Mouse (Mus musculus) embryonic facial prominence, embryonic 13.5 days (tissue): ENCODE results near the gene Mttp. TPM values are rescaled to one million over a fixed set of nuclear protein-coding genes. Genes with fewer than 3 reads are reported as not detected.
A peak's percentile ranks its signal among the peaks of the same experiment; 100 is the strongest.

Experiments used
- ATAC-seq: fragments of 200-750 bp; cut with Nextera tagmentation; 2 replicates; pipeline ENCODE4 v1.8.0; 2017; ENCODE audit warnings: low read depth; ENCODE audit not compliant: insufficient number of reproducible peaks, insufficient read depth, low FRiP score, low TSS enrichment
- H3K27ac ChIP-seq: fragments of 300-500 bp; sonication (generic); 2 replicates; pipeline ENCODE4 v1.5.1; 2015; ENCODE audit warnings: moderate library complexity, mild to moderate bottlenecking, inconsistent platforms
- H3K27me3 ChIP-seq: fragments of 300-500 bp; sonication (generic); 2 replicates; pipeline ENCODE4 v1.6.1; 2015; ENCODE audit warnings: mild to moderate bottlenecking, inconsistent platforms
- H3K36me3 ChIP-seq: fragments of 300-500 bp; sonication (generic); 2 replicates; pipeline ENCODE4 v1.6.1; 2015; ENCODE audit warnings: mild to moderate bottlenecking, inconsistent platforms
- H3K4me1 ChIP-seq: fragments of 300-500 bp; sonication (generic); 2 replicates; pipeline ENCODE4 v1.6.1; 2015; ENCODE audit warnings: inconsistent platforms
- H3K4me2 ChIP-seq: fragments of 300-500 bp; sonication (generic); 2 replicates; pipeline ENCODE4 v1.6.1; 2015; ENCODE audit warnings: moderate library complexity, mild to moderate bottlenecking, inconsistent platforms
- H3K4me3 ChIP-seq: fragments of 300-500 bp; sonication (generic); 2 replicates; pipeline ENCODE4 v1.5.1; 2015; ENCODE audit warnings: mild to moderate bottlenecking, inconsistent platforms
- H3K9ac ChIP-seq: fragments of 300-500 bp; sonication (generic); 2 replicates; pipeline ENCODE4 v1.6.1; 2015; ENCODE audit warnings: mild to moderate bottlenecking, inconsistent platforms
- H3K9me3 ChIP-seq: fragments of 300-500 bp; sonication (generic); 2 replicates; pipeline ENCODE4 v1.6.1; 2016; ENCODE audit warnings: inconsistent platforms
- WGBS: fragments of 180-500 bp; shearing (Covaris S2); methylation state at CpG from one replicate; pipeline ENCODE4 v1.1.7; 2015; ENCODE audit warnings: mixed read lengths; 5-methylcytosine and 5-hydroxymethylcytosine counted together
- polyA plus RNA-seq: library from polyadenylated mRNA; unstranded; fragments of >200 nt; fragmentation: Nextera tagmentation; extraction: Ambion mirVana; gene quantifications from 2 replicates; pipeline ENCODE4 v1.2.1, GENCODE M21; 2015

The Mttp gene
- polyA plus RNA-seq, 1 experiment from 2014 or later = 8.7 TPM

GRCm38 (mm10) chr3:138133463-138133862, 11.3 kb downstream of the Mttp start:
- WGBS = 85% methylated on average over 8 of the region's 8 CpGs

GRCm38 (mm10) chr3:138131168-138131567, 13.6 kb downstream of the Mttp start:
- Histone ChIP-seq H3K4me2 (no peak overlapping the region), H3K9ac (no peak overlapping the region), H3K27ac (no peak overlapping the region), H3K9me3 (no peaks in the 10 kb centered on the region), H3K4me3 (no peak overlapping the region), H3K4me1 (no peaks in the 10 kb centered on the region), H3K27me3 (no peaks in the 10 kb centered on the region), H3K36me3 (no peaks in the 10 kb centered on the region)
- no peak for ATAC-seq
- WGBS = 48% methylated on average over 9 of the region's 9 CpGs

More at GRCm38 (mm10) chr3:138133463-138133862, 11.3 kb downstream of the Mttp start:
- H3K4me1 ChIP-seq = no peaks in the 10 kb centered on the region
- no peak overlapping the region for H3K4me2 ChIP-seq
- no peak for ATAC-seq
- no peaks in the 10 kb centered on the region for H3K36me3 ChIP-seq
- H3K9ac ChIP-seq = no peak overlapping the region
- no peaks in the 10 kb centered on the region for H3K9me3 ChIP-seq
- H3K4me3 ChIP-seq = no peak overlapping the region
- H3K27me3 ChIP-seq = no peaks in the 10 kb centered on the region
- no peak overlapping the region for H3K27ac ChIP-seq

- Histone ChIP-seq H3K27me3 (no peaks in the 10 kb centered on the region), H3K4me2 (no peak overlapping the region), H3K4me3 (no peak overlapping the region), H3K9me3 (no peaks in the 10 kb centered on the region), H3K36me3 (no peaks in the 10 kb centered on the region), H3K4me1 (no peaks in the 10 kb centered on the region), H3K9ac (no peak overlapping the region), H3K27ac (no peak overlapping the region)
- 68% methylated on average over 1 of the region's 1 CpGs for WGBS
- ATAC-seq = no peak
These were observed 14.1 kb downstream of the Mttp start for GRCm38 (mm10) chr3:138130692-138131091.

GRCm38 (mm10) chr3:138129110-138129509, 15.7 kb downstream of the Mttp start:
- WGBS = 95% methylated on average over 6 of the region's 6 CpGs
- no peaks in the 10 kb centered on the region for H3K4me1 ChIP-seq
- no peak overlapping the region for H3K4me2 ChIP-seq
- ATAC-seq = no peak
- H3K9me3 ChIP-seq = no peaks in the 10 kb centered on the region
- H3K36me3 ChIP-seq = no peaks in the 10 kb centered on the region
- H3K4me3 ChIP-seq = no peak overlapping the region
- no peak overlapping the region for H3K9ac ChIP-seq
- no peak overlapping the region for H3K27ac ChIP-seq
- no peaks in the 10 kb centered on the region for H3K27me3 ChIP-seq

GRCm38 (mm10) chr3:138123842-138124241, 20.9 kb downstream of the Mttp start:
- H3K4me3 ChIP-seq = no peak overlapping the region
- no peak overlapping the region for H3K27ac ChIP-seq
- H3K36me3 ChIP-seq = no peaks in the 10 kb centered on the region
- H3K4me1 ChIP-seq = no peaks in the 10 kb centered on the region
- H3K9me3 ChIP-seq = no peaks in the 10 kb centered on the region
- no peak overlapping the region for H3K9ac ChIP-seq
- no peak overlapping the region for H3K4me2 ChIP-seq
- H3K27me3 ChIP-seq = no peaks in the 10 kb centered on the region
- 79% methylated on average over 10 of the region's 10 CpGs for WGBS
- ATAC-seq = no peak

GRCm38 (mm10) chr3:138121461-138121860, 23.3 kb downstream of the Mttp start:
- Histone ChIP-seq H3K27ac (no peak overlapping the region), H3K4me3 (no peak overlapping the region), H3K4me2 (no peak overlapping the region), H3K27me3 (no peaks in the 10 kb centered on the region), H3K9me3 (no peaks in the 10 kb centered on the region), H3K36me3 (no peaks in the 10 kb centered on the region), H3K4me1 (no peaks in the 10 kb centered on the region), H3K9ac (no peak overlapping the region)
- WGBS = 92% methylated on average over 2 of the region's 2 CpGs
- no peak for ATAC-seq

- no peak overlapping the region for H3K9ac ChIP-seq
- WGBS = 93% methylated on average over 16 of the region's 16 CpGs
- H3K9me3 ChIP-seq = no peaks in the 10 kb centered on the region
- no peaks in the 10 kb centered on the region for H3K4me1 ChIP-seq
- no peaks in the 10 kb centered on the region for H3K27me3 ChIP-seq
- no peak overlapping the region for H3K27ac ChIP-seq
- H3K4me2 ChIP-seq = no peak overlapping the region
- no peak overlapping the region for H3K4me3 ChIP-seq
- no peak for ATAC-seq
- no peaks in the 10 kb centered on the region for H3K36me3 ChIP-seq
These were observed 25.2 kb downstream of the Mttp start for GRCm38 (mm10) chr3:138119444-138120105.

GRCm38 (mm10) chr3:138118831-138119230, 25.9 kb downstream of the Mttp start:
- WGBS = 77% methylated on average over 14 of the region's 14 CpGs
- no peak overlapping the region for H3K4me3 ChIP-seq

GRCm38 (mm10) chr3:138118392-138118791, 26.4 kb downstream of the Mttp start:
- H3K9ac ChIP-seq = no peak overlapping the region
- H3K27ac ChIP-seq = no peak overlapping the region
- no peak for ATAC-seq
- H3K36me3 ChIP-seq = no peaks in the 10 kb centered on the region
- H3K4me1 ChIP-seq = no peaks in the 10 kb centered on the region
- no peak overlapping the region for H3K4me2 ChIP-seq
- H3K27me3 ChIP-seq = no peaks in the 10 kb centered on the region
- H3K9me3 ChIP-seq = no peaks in the 10 kb centered on the region
- 73% methylated on average over 6 of the region's 6 CpGs for WGBS
- H3K4me3 ChIP-seq = no peak overlapping the region

More at GRCm38 (mm10) chr3:138118831-138119230, 25.9 kb downstream of the Mttp start:
- Histone ChIP-seq H3K4me1 (no peaks in the 10 kb centered on the region), H3K9ac (no peak overlapping the region), H3K9me3 (no peaks in the 10 kb centered on the region), H3K4me2 (no peak overlapping the region), H3K27me3 (no peaks in the 10 kb centered on the region), H3K36me3 (no peaks in the 10 kb centered on the region), H3K27ac (no peak overlapping the region)
- ATAC-seq = no peak

- 87% methylated on average over 4 of the region's 4 CpGs for WGBS
- Histone ChIP-seq H3K9me3 (no peaks in the 10 kb centered on the region), H3K4me1 (no peaks in the 10 kb centered on the region), H3K27ac (no peak overlapping the region), H3K27me3 (no peaks in the 10 kb centered on the region), H3K36me3 (no peaks in the 10 kb centered on the region), H3K4me2 (no peak overlapping the region), H3K4me3 (no peak overlapping the region), H3K9ac (no peak overlapping the region)
- no peak for ATAC-seq
These were observed 27.9 kb downstream of the Mttp start for GRCm38 (mm10) chr3:138116871-138117270.

- H3K9me3 ChIP-seq = no peaks in the 10 kb centered on the region
- no peak overlapping the region for H3K9ac ChIP-seq
- no peaks in the 10 kb centered on the region for H3K4me1 ChIP-seq
- no peaks in the 10 kb centered on the region for H3K36me3 ChIP-seq
- no peak overlapping the region for H3K27ac ChIP-seq
- WGBS = 85% methylated on average over 17 of the region's 17 CpGs
- H3K27me3 ChIP-seq = no peaks in the 10 kb centered on the region
- ATAC-seq = no peak
- H3K4me3 ChIP-seq = no peak overlapping the region
- H3K4me2 ChIP-seq = no peak overlapping the region
These were observed 30.7 kb downstream of the Mttp start for GRCm38 (mm10) chr3:138114106-138114505.

GRCm38 (mm10) chr3:138110910-138111782, 33.6 kb downstream of the Mttp start:
- 90% methylated on average over 19 of the region's 19 CpGs for WGBS
- Histone ChIP-seq H3K27me3 (no peaks in the 10 kb centered on the region), H3K4me2 (no peak overlapping the region), H3K27ac (no peak overlapping the region), H3K36me3 (no peaks in the 10 kb centered on the region), H3K9ac (no peak overlapping the region), H3K9me3 (no peaks in the 10 kb centered on the region), H3K4me1 (no peaks in the 10 kb centered on the region), H3K4me3 (no peak overlapping the region)
- ATAC-seq = 0 out of 2 replicates have a peak, but pooled peaks have one; percentile 37
